Mouse (Mus musculus) embryonic facial prominence, embryonic 14.5 days (tissue): Measurements from ENCODE around the gene Zfp831. TPM values are rescaled to one million over a fixed set of nuclear protein-coding genes. Genes with fewer than 3 reads are reported as not detected.

Experiments
- ATAC-seq: fragments of 200-750 bp; cut with Nextera tagmentation; 2 replicates; pipeline ENCODE4 v1.8.0; 2017; ENCODE audit warnings: low read depth, moderate number of reproducible peaks, moderate TSS enrichment
- DNase-seq: peaks from one replicate; pipeline ENCODE4 v3.0.0-alpha.2; 2015; ENCODE audit warnings: low spot score
- H3K27ac ChIP-seq: fragments of 300-500 bp; sonication (generic); replicated peaks from 2 replicates; pipeline ENCODE4 v1.5.1; 2014; ENCODE audit warnings: low read depth, mild to moderate bottlenecking, low read length, moderate library complexity
- H3K27me3 ChIP-seq: fragments of 300-500 bp; sonication (generic); replicated peaks from 2 replicates; pipeline ENCODE4 v1.6.1; 2014; ENCODE audit warnings: low read length; ENCODE audit not compliant: control insufficient read depth, insufficient read depth
- H3K36me3 ChIP-seq: fragments of 300-500 bp; sonication (generic); 2 replicates; pipeline ENCODE4 v1.6.1; 2014; ENCODE audit warnings: low read length, mixed read lengths; ENCODE audit not compliant: control insufficient read depth, insufficient read depth
- H3K4me1 ChIP-seq: fragments of 300-500 bp; sonication (generic); 2 replicates; pipeline ENCODE4 v1.6.1; 2014; ENCODE audit warnings: antibody characterized with exemption, low read length; ENCODE audit not compliant: control insufficient read depth, insufficient read depth
- H3K4me2 ChIP-seq: fragments of 300-500 bp; sonication (generic); 2 replicates; pipeline ENCODE4 v1.6.1; 2014; ENCODE audit warnings: low read depth, mild to moderate bottlenecking, low read length, moderate library complexity, mixed read lengths
- H3K4me3 ChIP-seq: fragments of 300-500 bp; sonication (generic); 2 replicates; pipeline ENCODE4 v1.5.1; 2014; ENCODE audit warnings: low read depth, mild to moderate bottlenecking, low read length
- H3K9ac ChIP-seq: fragments of 300-500 bp; sonication (generic); 2 replicates; pipeline ENCODE4 v1.6.1; 2014; ENCODE audit warnings: low read depth, mild to moderate bottlenecking, low read length, moderate library complexity, mixed read lengths
- H3K9me3 ChIP-seq: fragments of 300-500 bp; sonication (generic); 2 replicates; pipeline ENCODE4 v1.6.1; 2016; ENCODE audit warnings: low read length; ENCODE audit not compliant: control insufficient read depth
- WGBS: fragments of 180-500 bp; shearing (Covaris S2); extraction: QIAGEN DNeasy Blood & Tissue Kit; methylation state at CpG from one replicate; pipeline ENCODE4 v1.1.7; 2014; 5-methylcytosine and 5-hydroxymethylcytosine counted together
- polyA plus RNA-seq: library from polyadenylated mRNA; unstranded; fragments of >200 nt; fragmentation: Nextera tagmentation; extraction: Ambion mirVana; gene quantifications from 2 replicates; pipeline ENCODE4 v1.2.1, GENCODE M21; 2014

Zfp831 gene
- polyA plus RNA-seq = not detected in 2 replicates

DNA sequence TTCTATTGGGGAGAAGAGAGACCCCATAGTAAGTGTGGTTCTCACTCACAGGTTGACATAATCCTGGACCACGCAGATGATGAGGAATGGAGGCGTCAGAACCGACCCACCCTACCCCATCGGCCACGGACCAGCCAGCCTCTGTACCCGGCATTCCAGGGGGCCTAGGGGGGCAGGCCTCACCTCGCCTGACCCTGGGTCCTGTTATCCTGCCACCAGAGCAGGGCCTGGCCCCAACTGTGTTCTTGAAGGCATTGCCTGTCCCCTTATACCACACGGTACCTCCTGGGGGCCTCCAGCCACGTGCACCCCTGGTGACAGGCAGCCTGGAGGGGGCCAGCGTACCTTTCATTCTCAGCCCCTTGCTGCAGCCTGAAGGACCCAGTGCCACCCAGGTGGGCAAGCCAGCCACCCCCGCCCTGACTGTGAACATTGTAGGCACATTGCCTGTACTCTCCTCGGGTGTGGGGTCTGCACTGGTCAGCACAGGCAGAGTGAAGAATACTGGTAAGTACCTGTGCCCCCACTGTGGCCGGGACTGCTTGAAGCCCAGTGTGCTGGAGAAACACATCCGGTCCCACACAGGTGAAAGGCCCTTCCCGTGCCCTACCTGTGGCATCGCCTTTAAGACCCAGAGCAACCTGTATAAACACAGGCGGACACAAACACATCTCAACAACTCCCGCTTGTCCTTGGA lies at the start of gene Zfp831:
Gene Zfp831 (plus strand): TSS at position 87 of the 697 bp plus-strand sequence.
- ATAC-seq (no peak), DNase-seq (no peak)
- Histone ChIP-seq H3K4me3 (no peak within 1 kb of the TSS), H3K4me1 (no peaks in the 10 kb centered on the region), H3K9ac (no peak within 1 kb of the TSS), H3K9me3 (no peaks in the 10 kb centered on the region), H3K4me2 (no peak within 1 kb of the TSS), H3K27me3 (no peaks in the 10 kb centered on the region), H3K36me3 (no peaks in the 10 kb centered on the region), H3K27ac (no peak within 1 kb of the TSS)
- WGBS = 79% methylated on average over 17 of the region's 18 CpGs

- Histone ChIP-seq H3K4me3 (no peak overlapping the region), H3K27ac (no peak overlapping the region), H3K4me1 (peaks cover 14% of the 10 kb centered on the region), H3K27me3 (no peaks in the 10 kb centered on the region), H3K36me3 (no peaks in the 10 kb centered on the region), H3K4me2 (no peak overlapping the region), H3K9ac (no peak overlapping the region), H3K9me3 (no peaks in the 10 kb centered on the region)
- WGBS = 75% methylated on average over 9 of the region's 9 CpGs
- peak; percentile 53 for DNase-seq
- ATAC-seq = no peak
Observed at GRCm38 (mm10) chr2:174594965-174595364, 48.4 kb upstream of the Zfp831 start.

- no peak for DNase-seq
Observed at GRCm38 (mm10) chr2:174595611-174596010, 47.7 kb upstream of the Zfp831 start.

DNA sequence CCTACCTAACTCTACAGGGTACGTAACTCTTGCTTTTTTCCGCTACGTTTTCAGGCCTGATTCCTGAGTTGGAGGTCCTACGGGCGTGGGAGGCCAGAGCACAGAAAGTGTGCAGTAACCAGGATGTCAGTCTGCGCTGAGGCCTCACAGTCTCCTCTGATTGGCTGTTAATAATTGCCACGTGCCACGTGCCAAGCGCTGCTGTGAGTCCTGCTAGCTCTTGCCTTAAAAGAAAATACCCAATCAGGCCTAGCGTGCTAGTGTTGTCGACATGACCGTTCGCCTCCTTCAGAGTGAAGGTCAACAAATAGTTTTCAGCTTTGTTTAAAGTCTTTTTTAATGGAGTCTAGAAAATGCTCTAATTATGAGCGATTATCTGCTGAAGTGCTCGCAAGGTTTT lies 46.9 kb upstream of the Zfp831 start:
- DNase-seq (no peak), ATAC-seq (no peak)
- H3K9me3 ChIP-seq = no peaks in the 10 kb centered on the region
- no peak overlapping the region for H3K27ac ChIP-seq
- no peak overlapping the region for H3K9ac ChIP-seq
- 69% methylated on average over 15 of the region's 15 CpGs for WGBS
- no peaks in the 10 kb centered on the region for H3K36me3 ChIP-seq
- peaks cover 20% of the 10 kb centered on the region for H3K4me1 ChIP-seq
- no peak overlapping the region for H3K4me3 ChIP-seq
- H3K4me2 ChIP-seq = no peak overlapping the region
- H3K27me3 ChIP-seq = no peaks in the 10 kb centered on the region

More at GRCm38 (mm10) chr2:174595611-174596010, 47.7 kb upstream of the Zfp831 start:
- Histone ChIP-seq H3K36me3 (no peaks in the 10 kb centered on the region), H3K4me2 (no peak overlapping the region), H3K27me3 (no peaks in the 10 kb centered on the region), H3K9ac (no peak overlapping the region), H3K4me1 (peaks cover 20% of the 10 kb centered on the region), H3K27ac (no peak overlapping the region), H3K4me3 (no peak overlapping the region), H3K9me3 (no peaks in the 10 kb centered on the region)
- 75% methylated on average over 2 of the region's 2 CpGs for WGBS
- ATAC-seq = no peak

- H3K36me3 ChIP-seq = no peaks in the 10 kb centered on the region
- peak overlapping the region; percentile 44; the same call in 1 of the 2 replicates for H3K27ac ChIP-seq
- ATAC-seq (no peak), DNase-seq (no peak)
- no peak overlapping the region for H3K4me3 ChIP-seq
- peaks cover 20% of the 10 kb centered on the region for H3K4me1 ChIP-seq
- H3K27me3 ChIP-seq = no peaks in the 10 kb centered on the region
- no peak overlapping the region for H3K4me2 ChIP-seq
- H3K9me3 ChIP-seq = no peaks in the 10 kb centered on the region
- 69% methylated on average over 12 of the region's 12 CpGs for WGBS
- H3K9ac ChIP-seq = no peak overlapping the region
Observed at GRCm38 (mm10) chr2:174598451-174598850, 44.9 kb upstream of the Zfp831 start.

DNA sequence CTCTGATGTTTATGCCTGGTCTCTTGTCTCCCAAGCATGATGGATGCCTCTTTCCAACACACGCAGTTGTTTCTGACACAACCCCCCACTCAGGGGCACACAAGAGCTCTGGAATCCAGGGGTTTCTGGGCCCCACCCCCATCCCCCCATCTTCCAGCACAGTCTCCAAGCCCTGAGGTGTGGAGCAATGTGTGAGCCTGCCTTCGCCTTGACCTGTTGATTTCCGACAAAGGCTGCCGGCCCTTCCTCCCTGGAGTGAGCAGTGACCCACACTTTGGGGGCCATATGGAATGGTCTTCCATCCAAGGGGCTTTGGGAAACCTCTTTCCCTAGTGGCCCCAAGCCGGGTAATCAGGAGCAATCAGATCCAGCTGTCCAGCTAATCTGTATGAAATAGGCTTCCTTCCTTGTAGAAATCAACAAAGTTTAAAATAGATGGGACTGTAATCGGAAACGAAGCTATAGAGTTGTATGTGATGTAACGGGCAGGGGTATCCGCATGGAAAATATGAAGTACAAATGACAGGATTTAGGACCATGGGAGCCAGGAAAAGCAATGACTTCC lies 44.2 kb upstream of the Zfp831 start:
- H3K36me3 ChIP-seq = no peaks in the 10 kb centered on the region
- peak overlapping the region; percentile 20; the same call in 1 of the 2 replicates for H3K4me2 ChIP-seq
- H3K9ac ChIP-seq = no peak overlapping the region
- H3K4me1 ChIP-seq = peaks cover 20% of the 10 kb centered on the region
- ATAC-seq (peak; percentile 60; the same call in 1 of the 2 replicates), DNase-seq (peak; percentile 75)
- 31% methylated on average over 9 of the region's 9 CpGs for WGBS
- no peaks in the 10 kb centered on the region for H3K27me3 ChIP-seq
- no peaks in the 10 kb centered on the region for H3K9me3 ChIP-seq
- peak overlapping the region; percentile 58; the same call in 1 of the 2 replicates for H3K27ac ChIP-seq
- H3K4me3 ChIP-seq = no peak overlapping the region

DNA sequence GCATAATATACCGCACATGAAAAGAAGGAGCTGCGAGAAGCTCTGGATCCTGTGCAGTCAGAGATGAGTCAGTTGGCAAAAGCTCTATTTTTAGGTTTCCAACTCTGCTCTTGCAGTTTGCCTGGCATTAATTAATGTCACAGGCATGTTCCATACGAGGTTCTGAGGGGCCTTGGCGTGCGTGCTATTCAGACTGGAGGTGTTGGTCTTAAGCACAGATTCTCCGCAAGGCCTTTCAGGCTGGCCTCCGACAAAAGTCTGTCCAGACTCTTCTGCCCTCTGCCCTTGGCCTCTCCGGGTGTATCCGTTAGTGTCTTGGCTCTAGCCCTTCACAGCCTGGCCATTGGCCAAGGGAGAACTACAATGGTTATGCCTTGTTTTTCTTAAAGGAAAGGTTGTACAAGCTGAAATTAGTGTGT lies 43.5 kb upstream of the Zfp831 start:
- H3K9me3 ChIP-seq = no peaks in the 10 kb centered on the region
- no peaks in the 10 kb centered on the region for H3K27me3 ChIP-seq
- peaks cover 20% of the 10 kb centered on the region for H3K4me1 ChIP-seq
- H3K36me3 ChIP-seq = no peaks in the 10 kb centered on the region
- 0 out of 2 replicates have a peak overlapping the region, but pooled peaks have one; percentile 20 for H3K4me2 ChIP-seq
- peak; percentile 62 for DNase-seq
- H3K27ac ChIP-seq = peak overlapping the region; percentile 58; the same call in 1 of the 2 replicates
- ATAC-seq = no peak
- no peak overlapping the region for H3K4me3 ChIP-seq
- 40% methylated on average over 9 of the region's 9 CpGs for WGBS
- H3K9ac ChIP-seq = no peak overlapping the region

GRCm38 (mm10) chr2:174601938-174602685 lies 41.2 kb upstream of the Zfp831 start:
- DNase-seq (peak; percentile 57), ATAC-seq (no peak; the same call in 1 of the 2 replicates)
- WGBS = 50% methylated on average over 9 of the region's 9 CpGs
- Histone ChIP-seq H3K27me3 (no peaks in the 10 kb centered on the region), H3K4me2 (no peak overlapping the region), H3K9ac (no peak overlapping the region), H3K9me3 (no peaks in the 10 kb centered on the region), H3K4me3 (no peak overlapping the region), H3K27ac (peak overlapping the region; percentile 63), H3K36me3 (no peaks in the 10 kb centered on the region), H3K4me1 (peaks cover 20% of the 10 kb centered on the region)
